Mouse (Mus musculus): ENCODE results near the gene Hoxa10.
A peak's percentile ranks its signal among the peaks of the same experiment; 100 is the strongest.

Hoxa10 gene

DNA sequence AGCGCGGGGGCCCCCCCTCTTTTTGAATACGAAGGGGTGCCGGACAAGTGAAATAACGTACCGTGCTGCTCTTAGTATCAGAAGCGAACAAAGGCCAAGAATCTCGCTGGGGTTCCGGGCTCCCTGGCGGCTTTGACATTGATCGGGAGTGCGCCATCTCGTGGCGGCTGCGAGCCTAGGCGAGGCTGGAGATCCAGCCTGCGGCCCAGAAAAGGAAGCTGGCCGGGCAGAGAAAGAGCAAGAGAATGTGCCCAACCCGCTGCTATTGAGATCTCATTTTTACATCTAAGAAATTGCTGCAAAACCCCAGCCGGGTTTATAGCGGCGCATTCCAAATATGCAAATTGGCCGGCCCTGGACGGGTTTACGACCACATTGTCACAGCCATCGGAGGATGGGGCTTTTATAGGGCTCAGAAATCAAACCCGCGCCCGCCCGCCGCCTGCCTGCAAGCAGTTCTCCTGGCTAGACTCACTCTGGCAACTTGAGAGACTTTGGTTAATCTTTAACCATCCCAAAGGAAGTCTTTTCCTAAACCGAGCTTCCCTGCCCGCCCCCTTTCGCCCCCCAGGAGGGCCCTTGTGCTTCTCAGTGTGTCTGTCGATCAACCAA, at the start of gene Hoxa10:
TSS of gene Hoxa10 (minus strand) at position 466 of the 612 bp plus-strand sequence.
- peak; percentile 90 for DNase-seq (ENCODE audit: low read depth, low spot score)

DNA sequence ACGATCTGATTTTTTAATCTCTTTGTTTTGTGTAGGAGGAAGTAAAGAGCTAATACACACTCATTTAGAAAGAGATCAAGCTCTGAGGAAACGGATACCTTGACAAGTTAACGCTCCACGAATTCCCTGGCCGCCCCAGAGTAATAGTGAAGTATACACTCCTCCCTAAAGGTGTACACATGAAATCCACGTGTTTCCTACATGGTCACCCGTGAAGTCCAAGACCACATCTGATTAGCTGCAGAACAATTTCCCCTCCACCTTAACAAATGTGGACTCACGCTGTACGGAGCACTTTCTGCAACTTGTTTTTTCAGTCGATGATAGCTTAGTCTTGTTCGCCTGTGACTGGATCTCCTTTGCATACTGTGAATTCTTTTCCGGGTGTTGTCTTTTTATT, 49.5 kb upstream of the Hoxa10 start:
- no peak for DNase-seq (ENCODE audit: low read depth, low spot score)

DNA sequence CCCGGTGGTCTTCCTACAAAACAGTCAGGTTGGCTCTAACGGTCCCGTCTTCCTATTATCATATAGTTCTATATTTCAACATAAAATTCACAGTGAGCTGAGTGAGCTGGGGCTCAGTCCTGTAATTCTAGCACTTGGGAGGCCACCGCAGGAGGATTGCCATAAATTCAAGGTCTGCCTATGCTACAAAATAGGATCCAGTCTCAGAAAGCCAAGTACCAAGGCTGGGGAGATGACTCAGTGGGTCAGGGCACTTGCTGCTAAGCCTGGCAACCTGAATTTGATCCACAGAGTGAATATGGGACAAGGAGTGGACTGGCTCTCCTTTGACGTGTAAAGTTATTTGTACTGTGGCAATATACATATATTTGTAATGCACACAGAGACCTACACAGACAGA, 43.2 kb upstream of the Hoxa10 start:
- no peak for DNase-seq (ENCODE audit: low read depth, low spot score)

DNA sequence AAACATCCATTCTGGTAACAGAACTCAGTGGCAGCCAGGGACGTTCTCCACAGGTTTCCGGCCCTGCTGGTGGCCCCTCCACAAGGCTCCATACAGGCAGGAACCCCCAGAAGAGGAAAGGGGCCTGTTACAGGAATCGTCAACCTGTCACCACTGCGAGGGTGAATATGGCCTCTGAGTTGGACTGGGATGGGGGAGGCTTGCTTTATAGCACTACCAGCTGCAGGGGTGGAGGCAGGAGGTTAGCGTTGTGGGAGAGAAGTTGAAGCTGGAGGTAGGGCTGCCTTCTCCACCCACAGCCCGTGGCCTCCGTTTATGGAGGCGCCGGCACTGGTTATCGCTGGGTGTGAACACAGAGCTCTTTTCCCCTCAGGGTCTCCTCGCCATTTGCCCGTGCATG, 40.4 kb upstream of the Hoxa10 start:
- no peak for DNase-seq (ENCODE audit: low read depth, low spot score)

DNA sequence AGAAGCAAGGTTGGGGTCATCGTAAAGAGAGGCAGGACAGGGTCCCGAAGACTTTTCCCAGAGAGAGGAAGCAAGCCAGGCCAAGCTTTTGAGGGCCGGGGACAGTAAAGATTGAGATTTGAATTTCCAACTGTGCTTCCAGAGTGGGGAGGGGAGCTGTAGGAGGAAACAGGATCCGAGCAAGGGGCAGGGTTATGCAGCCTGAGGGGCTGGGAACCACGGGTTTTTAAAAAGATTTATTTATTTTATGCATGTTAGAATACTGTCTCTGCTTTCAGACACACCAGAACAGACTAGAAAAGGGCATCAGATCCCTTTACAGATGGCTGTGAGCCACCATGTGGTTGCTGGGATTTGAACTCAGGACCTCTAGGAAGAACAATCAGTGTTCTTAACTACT, 36.3 kb upstream of the Hoxa10 start:
- no peak for DNase-seq (ENCODE audit: low read depth, low spot score)

DNA sequence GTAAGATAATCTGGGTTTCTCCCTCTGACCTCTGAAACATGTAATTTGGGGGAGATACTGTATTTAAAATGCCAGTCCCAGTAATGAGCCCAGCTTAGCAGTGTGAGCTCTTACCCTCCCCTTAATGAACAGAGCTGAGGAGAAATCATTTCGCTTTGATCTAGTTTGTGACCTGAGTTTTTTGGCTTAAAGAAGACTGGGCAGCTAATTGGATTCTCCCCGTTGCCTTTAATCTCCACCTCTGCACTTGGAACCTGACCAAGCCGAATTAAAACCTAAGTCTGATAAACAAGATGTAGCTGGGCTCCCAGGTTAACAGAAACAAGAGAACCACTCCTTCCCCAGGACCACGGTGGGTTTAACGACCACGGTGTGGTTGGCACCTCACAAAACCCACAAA, 35.7 kb upstream of the Hoxa10 start:
- no peak for DNase-seq (ENCODE audit: low read depth, low spot score)

DNA sequence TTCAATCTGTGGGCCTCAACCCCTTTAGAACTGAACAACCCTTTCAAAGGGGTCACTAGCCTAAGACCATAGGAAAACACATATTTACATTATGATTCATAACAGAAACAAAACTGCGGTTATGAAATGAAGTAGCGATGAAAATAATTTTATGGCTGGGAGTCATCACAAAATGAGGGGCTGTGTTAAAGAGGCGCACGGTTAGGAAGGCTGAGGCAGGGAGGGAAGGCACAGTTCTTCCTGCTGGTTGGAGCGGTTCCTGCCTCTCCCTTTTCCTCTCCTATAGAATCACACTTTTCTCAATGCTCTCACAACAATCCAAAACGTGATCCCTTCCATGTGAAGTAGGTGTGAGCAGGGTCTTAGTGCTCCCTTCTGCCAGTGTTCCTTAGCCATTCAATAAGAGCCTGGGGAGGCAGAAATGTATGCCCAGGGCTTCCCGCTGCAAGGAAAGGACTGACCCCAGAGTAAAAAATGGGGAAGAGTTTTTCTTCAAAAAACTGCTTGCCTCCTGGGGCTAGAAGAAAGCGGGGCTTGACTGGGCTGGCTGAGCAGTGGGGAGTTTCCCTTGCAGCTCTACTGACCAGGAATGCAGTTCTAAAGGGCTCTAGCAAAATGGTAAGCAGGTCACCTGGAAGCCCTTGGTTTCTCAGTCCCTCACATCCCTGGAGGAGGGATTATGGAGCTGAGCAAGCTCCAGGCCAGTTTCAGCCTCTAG, 35.1 kb upstream of the Hoxa10 start:
- no peak for DNase-seq (ENCODE audit: low read depth, low spot score)

DNA sequence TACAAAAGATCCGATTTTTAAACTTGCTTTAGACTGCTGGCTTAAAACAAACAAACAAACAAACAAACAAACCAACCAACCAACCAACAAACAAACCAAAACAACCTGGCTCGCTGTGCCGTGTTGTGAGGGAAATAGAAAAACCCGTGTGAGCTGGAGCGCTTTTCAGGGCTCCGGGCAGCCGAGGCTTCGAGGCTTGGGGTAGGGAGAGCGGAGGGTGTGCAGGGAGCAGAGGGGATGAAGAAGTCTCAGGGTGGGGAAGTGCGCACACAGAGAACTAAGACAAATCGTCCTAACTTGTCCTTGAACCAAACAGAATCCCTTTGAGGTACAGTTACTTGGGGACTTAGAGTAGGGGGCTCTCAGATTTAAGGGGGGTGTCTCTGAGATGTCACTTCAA, 33.9 kb upstream of the Hoxa10 start:
- DNase-seq (ENCODE audit: low read depth, low spot score) = peak; percentile 29

DNA sequence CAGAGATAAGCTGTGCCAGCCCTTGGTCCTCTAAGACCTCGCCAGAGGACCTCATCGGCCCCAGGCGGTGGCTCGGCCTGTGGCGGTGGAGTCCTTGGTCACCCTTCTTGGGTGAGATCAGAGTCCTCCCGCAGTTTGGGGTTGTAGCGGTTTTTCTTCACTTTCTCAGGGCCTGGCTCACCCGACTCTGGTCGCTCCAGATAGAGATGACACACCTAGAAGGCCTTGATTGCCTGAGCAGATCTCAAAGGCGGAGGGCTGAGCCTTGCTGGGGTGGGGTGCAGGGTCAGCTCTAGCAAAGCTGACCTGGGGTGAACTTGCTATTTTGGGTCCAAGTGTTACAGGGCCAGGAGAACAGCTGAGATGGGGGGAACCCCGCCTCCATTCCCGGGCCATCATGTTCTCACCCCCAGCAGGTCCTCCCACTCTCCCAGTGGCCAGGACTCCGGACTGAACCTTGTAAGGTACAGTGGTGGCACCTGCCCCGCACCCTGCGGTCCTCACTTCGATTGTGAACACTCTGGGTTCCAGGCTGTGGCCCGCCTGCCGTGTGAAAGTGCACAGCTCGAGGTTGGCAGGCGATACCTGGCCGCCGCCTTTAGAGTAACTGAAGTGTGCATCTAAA, 33.1 kb upstream of the Hoxa10 start:
- no peak for DNase-seq (ENCODE audit: low read depth, low spot score)

DNA sequence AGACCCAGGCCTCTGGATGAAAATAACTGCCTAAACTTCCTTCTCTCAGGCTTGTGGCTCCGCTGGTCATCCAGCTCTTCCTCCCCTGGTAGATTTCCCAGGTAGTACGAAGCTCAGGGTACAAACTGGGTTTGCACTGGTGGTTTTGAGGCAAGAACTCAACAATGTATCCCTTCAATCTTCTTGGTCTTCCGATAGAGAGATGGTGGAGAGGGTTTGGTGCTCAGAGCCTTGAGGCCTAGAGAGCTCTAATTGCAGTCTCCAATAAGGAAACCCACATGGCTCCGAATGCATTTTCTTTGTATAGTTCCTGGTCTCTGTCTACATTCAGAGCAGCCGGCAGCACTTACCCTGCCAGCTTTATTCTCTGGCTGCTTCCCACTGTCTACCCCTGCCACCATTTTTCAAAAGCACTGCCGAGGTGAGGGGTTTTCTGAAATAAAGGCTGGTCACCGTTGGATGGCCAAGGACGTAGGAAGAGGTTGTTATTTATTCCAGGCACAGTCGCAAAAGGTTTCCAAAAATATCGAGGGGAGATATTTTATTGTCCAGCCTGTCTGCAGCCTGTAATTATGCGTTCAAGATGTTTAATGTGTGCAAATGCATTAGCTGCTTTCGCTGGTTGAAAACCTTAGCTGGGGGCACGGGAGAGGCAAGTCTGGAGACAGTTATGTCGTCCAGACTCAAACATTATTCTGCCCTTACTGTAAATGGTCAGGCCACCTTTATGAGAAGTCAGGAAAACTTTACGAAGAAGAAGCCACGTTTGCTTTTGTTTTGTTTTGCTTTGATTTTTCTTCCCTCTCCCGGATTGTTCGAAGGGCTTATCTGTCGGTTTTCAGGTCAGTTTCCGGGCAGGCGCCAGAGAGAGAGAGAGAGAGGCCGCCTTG, 32.4 kb upstream of the Hoxa10 start:
- no peak for DNase-seq (ENCODE audit: low read depth, low spot score)

DNA sequence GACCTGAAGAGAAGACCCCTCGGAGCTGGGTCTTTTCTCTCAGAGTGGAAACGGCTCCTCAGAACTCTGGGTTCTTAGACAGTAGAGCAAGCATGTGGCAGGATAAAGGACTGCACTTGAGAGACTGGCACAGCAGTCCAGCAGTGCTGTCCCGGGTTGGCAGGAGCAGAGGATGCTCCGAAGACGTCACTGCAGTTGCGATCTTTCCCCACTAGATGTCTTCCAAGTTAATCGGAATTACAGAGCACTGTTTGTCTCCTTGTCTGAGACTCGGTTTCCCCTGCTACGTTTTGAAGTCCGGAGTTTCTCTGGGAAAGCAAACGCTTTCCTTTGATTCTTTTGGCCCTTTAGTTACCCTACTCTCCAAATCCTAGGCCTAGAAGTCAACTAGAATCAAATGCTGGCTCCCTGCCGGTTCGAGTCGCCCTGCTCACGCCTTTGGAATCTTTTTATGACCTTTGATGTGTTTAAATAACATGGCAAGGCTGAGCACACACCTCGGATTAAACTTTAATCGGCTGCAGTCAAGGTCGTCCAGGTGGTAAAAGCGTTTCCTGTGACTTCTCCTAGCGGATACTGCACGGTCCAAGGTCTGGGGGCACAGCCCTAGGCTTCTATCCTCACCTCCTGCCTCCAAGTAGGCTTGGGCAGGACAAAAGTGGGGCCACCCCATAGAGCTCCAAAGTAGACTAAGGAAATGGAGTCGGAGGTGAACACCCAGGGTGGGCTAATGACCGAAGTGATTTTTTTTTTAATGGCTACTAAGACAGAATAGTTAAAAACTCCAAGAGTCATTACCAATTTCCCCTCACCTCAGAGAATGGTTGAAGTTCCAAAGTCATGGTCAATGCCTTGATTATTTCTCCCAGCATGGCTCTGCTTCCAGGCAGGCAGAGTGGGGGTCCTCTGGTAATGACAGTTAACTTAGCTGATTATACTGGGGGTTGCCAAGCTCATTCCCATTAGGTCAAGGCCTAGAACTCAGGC, 30.1 kb upstream of the Hoxa10 start:
- DNase-seq (ENCODE audit: low read depth, low spot score) = peak; percentile 79

DNA sequence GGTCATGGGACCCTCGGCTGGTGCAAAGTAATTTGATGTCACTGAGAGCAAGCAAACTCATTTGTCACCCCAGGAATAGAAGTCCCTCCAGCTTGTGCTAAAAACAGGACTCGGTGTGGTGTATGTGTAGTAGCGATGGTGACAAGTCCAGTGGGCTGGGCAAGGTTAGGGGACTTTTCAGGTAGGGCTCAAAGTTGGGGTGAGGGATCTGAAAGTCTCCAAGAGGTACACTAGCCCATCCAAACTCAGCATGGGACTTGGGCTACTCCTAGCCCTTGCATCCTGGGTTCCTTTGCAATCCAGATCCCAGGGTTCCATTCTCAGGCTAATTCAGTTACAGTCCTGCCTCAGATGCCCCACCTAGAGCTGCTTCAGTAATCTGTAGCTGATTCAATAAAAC, 28.1 kb upstream of the Hoxa10 start:
- no peak for DNase-seq (ENCODE audit: low read depth, low spot score)

DNA sequence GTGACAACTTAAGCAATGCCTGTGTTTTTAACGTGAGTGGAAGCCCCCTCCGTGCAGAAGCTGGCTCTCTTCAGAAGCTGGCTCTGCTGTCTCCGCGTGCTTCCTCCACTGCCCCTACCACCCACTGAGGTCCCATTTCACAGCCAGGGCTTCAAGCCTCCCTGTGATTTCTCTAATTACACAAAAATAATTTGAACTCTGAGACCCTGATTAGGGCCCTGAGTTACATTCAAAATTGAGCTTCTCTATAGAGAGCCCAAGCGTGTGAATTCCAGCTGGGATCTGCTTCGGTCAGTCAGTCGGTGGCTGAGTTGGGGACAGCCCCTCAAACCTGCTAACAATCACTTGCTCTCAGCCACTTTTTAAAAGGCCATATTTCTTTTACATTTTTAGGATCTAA, 27.7 kb upstream of the Hoxa10 start:
- DNase-seq (ENCODE audit: low read depth, low spot score) = no peak

DNA sequence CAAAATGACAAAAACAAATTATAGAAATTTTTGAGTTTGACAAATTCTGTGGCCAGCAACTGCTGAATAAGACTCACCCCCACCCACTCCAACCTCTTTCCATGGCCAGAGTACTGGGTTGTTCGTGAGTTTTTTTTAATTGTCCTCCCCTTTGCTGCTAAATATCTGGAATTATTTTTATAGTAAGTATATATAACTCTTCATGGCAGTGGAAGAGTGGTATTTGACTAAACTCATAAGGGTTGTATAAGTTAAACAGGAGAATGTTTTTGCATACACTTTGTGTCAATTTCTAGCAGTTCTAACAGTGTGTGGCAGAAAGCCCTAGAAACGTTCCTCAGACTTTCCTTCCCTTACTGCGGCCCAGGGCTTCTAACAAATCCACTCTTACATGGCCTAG, 27.0 kb upstream of the Hoxa10 start:
- DNase-seq (ENCODE audit: low read depth, low spot score) = no peak

DNA sequence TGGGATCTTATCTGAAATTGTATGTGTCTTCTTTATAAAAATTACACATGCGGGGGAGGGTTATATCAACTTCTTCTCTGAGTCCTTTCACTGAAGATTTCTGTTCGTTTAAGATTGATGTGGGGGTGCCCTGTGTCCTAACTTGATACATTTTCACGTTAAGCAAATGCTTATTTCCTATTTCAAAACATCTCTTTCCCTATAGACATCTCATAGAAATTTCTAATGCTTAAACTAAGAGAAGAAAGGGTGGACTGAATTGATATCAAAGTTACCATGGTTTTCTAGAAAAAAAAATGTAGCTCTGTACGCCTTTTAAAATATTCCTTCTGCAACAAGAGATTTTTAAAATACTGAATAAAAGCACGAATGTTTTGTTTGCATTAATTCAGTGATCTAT, 26.6 kb upstream of the Hoxa10 start:
- DNase-seq (ENCODE audit: low read depth, low spot score) = no peak

DNA sequence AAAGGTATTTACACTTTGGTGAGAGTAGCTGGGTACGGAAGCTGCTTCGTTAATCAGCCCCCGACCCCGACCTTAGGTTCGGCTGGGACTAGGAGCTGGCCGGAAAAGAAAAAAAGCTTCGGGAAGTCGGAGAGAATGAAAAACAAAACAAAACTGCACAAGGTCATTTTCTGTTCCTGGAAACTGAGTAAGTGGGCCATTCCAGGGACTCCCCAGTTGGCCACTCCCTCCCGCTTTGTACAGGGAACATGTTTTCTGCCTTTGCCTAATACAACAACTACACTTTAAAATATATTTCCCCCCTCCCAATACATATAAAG, 26.0 kb upstream of the Hoxa10 start:
- no peak for DNase-seq (ENCODE audit: low read depth, low spot score)

DNA sequence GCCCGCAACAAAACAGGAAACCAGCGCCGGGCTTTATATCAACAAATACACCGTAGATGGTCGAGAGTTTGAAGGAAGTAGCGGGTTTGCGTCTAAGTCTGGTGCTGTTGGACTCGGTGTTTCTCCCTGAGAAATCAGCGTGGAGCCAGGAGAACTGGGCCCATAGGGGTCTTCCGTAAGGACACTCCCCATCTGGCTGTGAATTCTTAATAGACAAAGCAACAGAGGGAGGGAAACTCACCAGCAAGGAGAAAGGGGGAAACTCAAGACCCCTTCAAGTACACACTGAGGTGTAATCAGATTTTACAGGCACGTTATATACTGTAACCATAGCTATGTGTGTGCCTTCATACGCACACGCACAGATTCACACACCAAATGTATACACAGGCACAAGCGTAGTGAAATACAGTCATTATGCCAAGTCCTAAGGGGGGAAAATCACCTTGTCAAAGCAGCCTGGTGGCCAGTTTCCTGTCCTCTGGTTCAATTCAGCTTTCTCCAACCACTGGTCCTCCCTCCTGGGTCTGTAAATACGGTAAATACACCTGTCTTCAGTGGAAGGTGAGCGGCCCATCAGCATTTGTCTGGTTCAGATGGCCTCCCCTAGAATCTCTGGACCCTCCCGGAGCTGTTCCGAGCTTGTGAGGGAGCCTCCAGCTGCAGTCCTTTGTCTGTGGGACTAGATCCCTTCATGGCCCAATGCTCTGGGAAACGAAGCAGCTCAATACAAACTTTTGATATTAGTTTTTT, 25.4 kb upstream of the Hoxa10 start:
- no peak for DNase-seq (ENCODE audit: low read depth, low spot score)

DNA sequence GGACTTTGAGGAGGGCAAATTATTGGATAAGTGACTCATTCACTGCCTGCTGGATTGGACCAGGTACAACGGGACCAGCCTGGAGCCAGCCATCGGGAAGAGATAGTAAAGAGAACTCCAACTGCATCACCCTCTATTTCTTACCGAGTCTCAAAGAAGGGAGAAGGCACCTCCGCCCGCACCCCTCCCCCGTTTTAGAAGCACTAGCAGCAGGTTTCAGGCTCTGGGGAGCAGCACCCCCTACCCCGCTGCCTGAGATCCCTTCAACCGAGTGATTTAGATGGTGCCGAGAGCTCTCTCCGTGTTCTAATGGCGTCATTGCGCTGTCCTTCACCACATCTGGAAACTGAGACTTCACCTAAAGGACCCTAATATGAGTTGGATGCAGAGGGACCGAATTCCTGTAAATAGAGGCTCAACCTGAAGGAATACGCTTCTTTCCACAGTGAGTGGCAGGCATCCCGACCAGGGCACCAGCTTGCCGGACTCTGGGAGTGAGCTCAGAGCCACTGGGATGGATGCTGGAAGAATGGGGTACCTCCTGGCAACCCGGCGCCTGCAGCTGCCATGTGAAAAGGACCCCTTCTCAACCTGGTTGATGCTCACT, 24.8 kb upstream of the Hoxa10 start:
- DNase-seq (ENCODE audit: low read depth, low spot score) = no peak

DNA sequence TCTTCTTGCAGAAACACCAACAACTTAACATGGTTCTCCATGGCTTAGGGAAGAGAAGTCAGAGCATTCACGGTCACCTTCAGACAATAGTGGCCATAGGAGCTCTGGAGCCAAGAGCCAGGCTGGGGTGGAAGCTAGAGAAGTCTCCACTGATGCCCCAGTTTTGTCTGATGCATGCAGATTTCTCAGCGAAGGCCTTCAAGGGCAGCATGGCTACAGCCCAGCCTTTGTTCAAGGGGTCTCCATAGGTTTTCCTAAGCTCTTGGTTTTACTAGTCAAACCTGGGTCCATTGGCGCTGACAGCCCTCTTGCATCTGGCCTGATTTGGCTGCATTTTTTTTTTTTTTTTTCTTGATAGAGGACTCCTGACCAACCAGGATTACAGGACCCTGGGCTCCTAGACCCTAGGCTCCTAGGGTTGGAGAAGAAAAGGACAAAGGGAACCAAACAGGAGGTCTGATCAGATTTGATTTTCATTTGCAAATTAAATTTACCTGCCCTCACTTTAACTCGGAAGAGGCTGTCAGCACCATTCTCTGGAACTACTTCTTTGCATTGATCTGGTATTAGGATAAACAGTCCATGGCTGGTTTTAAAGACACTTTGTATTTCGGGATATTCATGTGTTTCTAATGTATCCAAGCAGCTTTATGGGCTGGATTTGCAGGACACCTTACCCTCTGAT, 23.6 kb upstream of the Hoxa10 start:
- DNase-seq (ENCODE audit: low read depth, low spot score) = no peak

DNA sequence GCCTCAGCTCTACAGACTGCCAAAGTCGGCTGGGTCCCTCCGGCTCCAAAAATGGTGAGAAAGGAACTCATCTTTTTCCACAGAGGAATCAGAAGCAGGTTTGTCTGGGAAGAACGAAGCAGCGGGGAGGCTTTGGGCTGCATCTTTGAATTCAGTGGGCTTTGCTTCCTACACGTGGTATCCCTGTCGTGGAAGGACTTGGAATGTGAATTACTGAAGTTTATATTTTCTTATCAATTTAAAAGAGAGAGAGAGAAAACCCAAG, 22.6 kb upstream of the Hoxa10 start:
- no peak for DNase-seq (ENCODE audit: low read depth, low spot score)

Data from ES-CJ7 (cell line).